Mouse (Mus musculus): ENCODE measurements around the gene Pja2. TPM values are rescaled to one million over a fixed set of nuclear protein-coding genes. Genes with fewer than 3 reads are reported as not detected.
A peak's percentile ranks its signal among the peaks of the same experiment; 100 is the strongest.
"Not testable (repeated sequence)": the region's sequence is repeated elsewhere in the genome, so short reads cannot be mapped to it uniquely, and the experiment has no call there.

The Pja2 gene
- polyA plus RNA-seq, 1 experiment, result 33.2 TPM

- no peak overlapping the region for H3K27ac ChIP-seq (ENCODE audit: insufficient read depth, low read depth, low read length)
- no peak overlapping the region for H3K4me3 ChIP-seq (ENCODE audit: insufficient read depth, low read length)
- no peaks in the 10 kb centered on the region for H3K4me1 ChIP-seq (ENCODE audit: control insufficient read depth, insufficient read depth, low read length)
- TF ChIP-seq CTCF (IDR thresholded peaks at IDR 0.05; ENCODE audit: low read depth, low read length) (no peak), POLR2A (IDR thresholded peaks at IDR 0.05; ENCODE audit: borderline replicate concordance, low read depth, low read length) (no peak)
Measured at GRCm38 (mm10) chr17:64242310-64242859, 89.3 kb downstream of the Pja2 start.

GRCm38 (mm10) chr17:64241544-64242292 lies 90.0 kb downstream of the Pja2 start:
- Histone ChIP-seq H3K4me3 (ENCODE audit: insufficient read depth, low read length) (no peak overlapping the region), H3K27ac (ENCODE audit: insufficient read depth, low read depth, low read length) (no peak overlapping the region), H3K4me1 (ENCODE audit: control insufficient read depth, insufficient read depth, low read length) (no peaks in the 10 kb centered on the region)
- no peak for TF ChIP-seq POLR2A (IDR thresholded peaks at IDR 0.05; ENCODE audit: borderline replicate concordance, low read depth, low read length)
- TF ChIP-seq CTCF (IDR thresholded peaks at IDR 0.05; ENCODE audit: low read depth, low read length), result no peak

- H3K4me3 ChIP-seq (ENCODE audit: insufficient read depth, low read length), result no peak overlapping the region
- no peak overlapping the region for H3K27ac ChIP-seq (ENCODE audit: insufficient read depth, low read depth, low read length)
- no peaks in the 10 kb centered on the region for H3K4me1 ChIP-seq (ENCODE audit: control insufficient read depth, insufficient read depth, low read length)
- no peak for TF ChIP-seq CTCF (IDR thresholded peaks at IDR 0.05; ENCODE audit: low read depth, low read length)
- no peak for TF ChIP-seq POLR2A (IDR thresholded peaks at IDR 0.05; ENCODE audit: borderline replicate concordance, low read depth, low read length)
Measured at GRCm38 (mm10) chr17:64232134-64232533, 99.6 kb downstream of the Pja2 start.

GRCm38 (mm10) chr17:64231637-64232036 lies 100.1 kb downstream of the Pja2 start:
- H3K4me1 ChIP-seq (ENCODE audit: control insufficient read depth, insufficient read depth, low read length); H3K27ac ChIP-seq (ENCODE audit: insufficient read depth, low read depth, low read length); H3K4me3 ChIP-seq (ENCODE audit: insufficient read depth, low read length): not testable (repeated sequence)

GRCm38 (mm10) chr17:64231172-64231571 lies 100.5 kb downstream of the Pja2 start:
- TF ChIP-seq POLR2A (IDR thresholded peaks at IDR 0.05; ENCODE audit: borderline replicate concordance, low read depth, low read length) (no peak), CTCF (IDR thresholded peaks at IDR 0.05; ENCODE audit: low read depth, low read length) (peak; percentile 20; the same call in 1 of the 2 replicates)
- Histone ChIP-seq H3K4me1 (ENCODE audit: control insufficient read depth, insufficient read depth, low read length) (no peaks in the 10 kb centered on the region), H3K4me3 (ENCODE audit: insufficient read depth, low read length) (no peak overlapping the region)

More at GRCm38 (mm10) chr17:64231172-64231571, 100.5 kb downstream of the Pja2 start:
- no peak overlapping the region for H3K27ac ChIP-seq (ENCODE audit: insufficient read depth, low read depth, low read length)
